Mouse (Mus musculus): ENCODE measurements at regions not wholly inside any gene's neighbourhood (a gene's known extent, or its start where the extent isn't known, plus 50 kb on each side); places are given as distances from the start of the nearest gene placed in this dataset.

DNA sequence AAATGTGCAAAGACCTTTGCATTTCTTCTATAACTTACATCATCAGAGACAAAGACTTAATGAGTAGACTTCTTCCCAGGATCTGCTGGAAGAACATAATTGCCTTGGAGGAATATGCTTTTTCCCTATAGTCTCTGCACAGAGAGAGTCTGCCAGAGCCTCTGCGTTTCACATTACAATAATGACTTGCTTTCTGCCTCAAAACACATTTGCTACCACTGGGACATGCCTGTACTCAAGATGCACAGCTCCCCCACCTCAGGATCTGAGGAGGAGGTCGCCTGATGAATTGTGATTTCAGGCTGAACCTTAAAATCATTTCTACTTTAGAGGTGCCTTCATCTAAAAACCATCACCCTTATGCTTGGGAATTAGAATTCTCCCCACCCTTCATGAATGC, 148.1 kb upstream of the Nhs start:
- TF ChIP-seq CTCF (IDR thresholded peaks at IDR 0.05; ENCODE audit: borderline replicate concordance, control insufficient read depth, extremely low read depth, insufficient read depth, low read length, poor library complexity) (no peak), POLR2A (IDR thresholded peaks at IDR 0.05; ENCODE audit: control insufficient read depth, extremely low read depth, insufficient read depth, low read length, poor library complexity) (no peak)
